In genomic region chr10:80292251-80293146, GRCm38 (mm10) we compare ENCODE assay signal across 7 mouse cellular contexts. TPM values are rescaled to one million over a fixed set of nuclear protein-coding genes. Genes with fewer than 3 reads are reported as not detected.
DNase-seq lines count a peak whose midpoint lies in the region; ATAC-seq lines count a peak whose summit lies in the region.

Rps15 (plus strand) TSS chr10:80292453.

- H3K4me3 ChIP-seq in embryonic facial prominence, embryonic 12.5 days, result peak within 1 kb of the TSS; percentile 99
- H3K4me3 ChIP-seq in limb, embryonic 11.5 days (ENCODE audit: low read depth, low read length), result peak within 1 kb of the TSS; percentile 98
- peak within 1 kb of the TSS; percentile 85 for H3K4me3 ChIP-seq in midbrain, embryonic 14.5 days (replicated peaks; ENCODE audit: low read depth, low read length)

- peaks cover 33% of the 10 kb centered on the region for H3K36me3 ChIP-seq in embryonic facial prominence, embryonic 12.5 days
- H3K36me3 ChIP-seq in limb, embryonic 11.5 days (ENCODE audit: control insufficient read depth, insufficient read depth, low read length), result peaks cover 16% of the 10 kb centered on the region; the same call in 1 of the 2 replicates
- H3K36me3 ChIP-seq in midbrain, embryonic 14.5 days (ENCODE audit: control insufficient read depth, insufficient read depth, low read length), result peaks cover 37% of the 10 kb centered on the region

- ATAC-seq in embryonic facial prominence, embryonic 12.5 days (ENCODE audit: insufficient number of reproducible peaks, insufficient read depth, low FRiP score, low TSS enrichment), result peak; percentile 74; the same call in 1 of the 2 replicates
- ATAC-seq in limb, embryonic 11.5 days (ENCODE audit: insufficient number of reproducible peaks, low FRiP score, low TSS enrichment, low read depth), result peak; percentile 73
- peak; percentile 81 for ATAC-seq in midbrain, embryonic 14.5 days (ENCODE audit: low FRiP score, low TSS enrichment)

- H3K4me2 ChIP-seq in embryonic facial prominence, embryonic 12.5 days (replicated peaks), result peak within 1 kb of the TSS; percentile 95
- peak within 1 kb of the TSS; percentile 99 for H3K4me2 ChIP-seq in limb, embryonic 11.5 days (ENCODE audit: low read depth, severe bottlenecking)
- peak within 1 kb of the TSS; percentile 99 for H3K4me2 ChIP-seq in midbrain, embryonic 14.5 days (ENCODE audit: low read length)

- under 1% methylated on average over 71 of the region's 72 CpGs for WGBS in embryonic facial prominence, embryonic 12.5 days
- under 1% methylated on average over 69 of the region's 72 CpGs for WGBS in limb, embryonic 11.5 days
- WGBS in midbrain, embryonic 14.5 days, result under 1% methylated on average over 72 of the region's 72 CpGs

- DNase-seq in adrenal gland, postnatal 25 days, result peak; percentile 95
- DNase-seq in heart, adult 11 months, result peak; percentile 99
- DNase-seq in kidney, adult 18-20 months, result peak; percentile 94
- DNase-seq in limb, embryonic 11.5 days (ENCODE audit: low spot score), result peak; percentile 96
- DNase-seq in midbrain, embryonic 14.5 days, result peak; percentile 99
- DNase-seq in spleen, adult 18-20 months, result peak; percentile 90 to 93

- H3K27ac ChIP-seq in embryonic facial prominence, embryonic 12.5 days, result peak within 1 kb of the TSS; percentile 91
- peak within 1 kb of the TSS; percentile 94 for H3K27ac ChIP-seq in limb, embryonic 11.5 days (replicated peaks; ENCODE audit: low read depth, low read length)
- H3K27ac ChIP-seq in midbrain, embryonic 14.5 days (replicated peaks; ENCODE audit: low read depth, low read length), result peak within 1 kb of the TSS; percentile 94

- H3K9me3 ChIP-seq in embryonic facial prominence, embryonic 12.5 days, result no peaks in the 10 kb centered on the region
- H3K9me3 ChIP-seq in limb, embryonic 11.5 days (ENCODE audit: control insufficient read depth, low read length), result no peaks in the 10 kb centered on the region
- H3K9me3 ChIP-seq in midbrain, embryonic 14.5 days (ENCODE audit: control insufficient read depth, low read length), result no peaks in the 10 kb centered on the region

- peaks cover 11% of the 10 kb centered on the region for H3K27me3 ChIP-seq in embryonic facial prominence, embryonic 12.5 days
- no peaks in the 10 kb centered on the region; the same call in 1 of the 2 replicates for H3K27me3 ChIP-seq in limb, embryonic 11.5 days (ENCODE audit: control insufficient read depth, insufficient read depth, low read length)
- H3K27me3 ChIP-seq in midbrain, embryonic 14.5 days (ENCODE audit: control insufficient read depth, insufficient read depth, low read length), result no peaks in the 10 kb centered on the region

- H3K9ac ChIP-seq in embryonic facial prominence, embryonic 12.5 days, result peak within 1 kb of the TSS; percentile 99
- peak within 1 kb of the TSS; percentile 99 for H3K9ac ChIP-seq in limb, embryonic 11.5 days (ENCODE audit: low read length)
- H3K9ac ChIP-seq in midbrain, embryonic 14.5 days (replicated peaks; ENCODE audit: low read length), result peak within 1 kb of the TSS; percentile 98

- peaks cover 29% of the 10 kb centered on the region for H3K4me1 ChIP-seq in embryonic facial prominence, embryonic 12.5 days
- H3K4me1 ChIP-seq in limb, embryonic 11.5 days (ENCODE audit: control insufficient read depth, insufficient read depth, low read length), result peaks cover 29% of the 10 kb centered on the region
- H3K4me1 ChIP-seq in midbrain, embryonic 14.5 days (ENCODE audit: control insufficient read depth, insufficient read depth, low read length), result peaks cover 31% of the 10 kb centered on the region

RNA-seq across cellular contexts. Expression of gene Rps15, which starts in this region (rescaled TPM):
- total RNA-seq in adrenal gland, postnatal 25 days (2021), result 1,145 and 1,195 TPM in 2 replicates
- 851 and 902 TPM in 2 replicates for polyA plus RNA-seq in embryonic facial prominence, embryonic 12.5 days (2016; fragmentation: Nextera tagmentation; extraction: Ambion mirVana)
- 1,071 TPM in 2 replicates for polyA plus RNA-seq in limb, embryonic 11.5 days (2014; fragmentation: Nextera tagmentation; extraction: Ambion mirVana)
- polyA plus RNA-seq in midbrain, embryonic 14.5 days (2014; fragmentation: Nextera tagmentation; extraction: Ambion mirVana), result 622 and 707 TPM in 2 replicates

Comparison
In these comparisons a context has a peak if more than half of its experiments do, and no peak if none do; other contexts are left out.
1. Peak in every context shown above with its lines: DNase-seq, ATAC-seq, H3K4me3 ChIP-seq and H3K27ac ChIP-seq.